Mouse (Mus musculus) midbrain, embryonic 11.5 days (tissue): ENCODE data around the gene Gnmt. TPM values are rescaled to one million over a fixed set of nuclear protein-coding genes. Genes with fewer than 3 reads are reported as not detected.

Experiments
- ATAC-seq: fragments of 200-750 bp; cut with Nextera tagmentation; 2 replicates; pipeline ENCODE4 v1.8.0; 2017; ENCODE audit warnings: moderate TSS enrichment, moderate library complexity; ENCODE audit not compliant: low FRiP score
- DNase-seq: peaks from one replicate; pipeline ENCODE4 v3.0.0; 2015; ENCODE audit warnings: low spot score; ENCODE audit errors: missing footprints
- H3K27ac ChIP-seq: fragments of 300-500 bp; sonication (generic); 2 replicates; pipeline ENCODE4 v1.5.1; 2014; ENCODE audit warnings: low read depth, low read length
- H3K27me3 ChIP-seq: fragments of 300-500 bp; sonication (generic); 2 replicates; pipeline ENCODE4 v1.6.1; 2014; ENCODE audit warnings: mild to moderate bottlenecking, low read length, moderate library complexity, mixed read lengths; ENCODE audit not compliant: control insufficient read depth, insufficient read depth
- H3K36me3 ChIP-seq: fragments of 300-500 bp; sonication (generic); 2 replicates; pipeline ENCODE4 v1.6.1; 2014; ENCODE audit warnings: mild to moderate bottlenecking, low read length, moderate library complexity, mixed read lengths; ENCODE audit not compliant: control insufficient read depth, insufficient read depth
- H3K4me1 ChIP-seq: fragments of 300-500 bp; sonication (generic); 2 replicates; pipeline ENCODE4 v1.6.1; 2014; ENCODE audit warnings: low read length; ENCODE audit not compliant: control insufficient read depth, insufficient read depth
- H3K4me2 ChIP-seq: fragments of 300-500 bp; sonication (generic); 2 replicates; pipeline ENCODE4 v1.6.1; 2014; ENCODE audit warnings: mild to moderate bottlenecking, moderate library complexity
- H3K4me3 ChIP-seq: fragments of 300-500 bp; sonication (generic); 2 replicates; pipeline ENCODE4 v1.5.1; 2014; ENCODE audit warnings: low read depth, low read length
- H3K9ac ChIP-seq: fragments of 300-500 bp; sonication (generic); 2 replicates; pipeline ENCODE4 v1.6.1; 2014; ENCODE audit warnings: low read length
- H3K9me3 ChIP-seq: fragments of 300-500 bp; sonication (generic); 2 replicates; pipeline ENCODE4 v1.6.1; 2016; ENCODE audit warnings: low read length; ENCODE audit not compliant: control insufficient read depth
- WGBS: fragments of 180-500 bp; shearing (Covaris S2); extraction: QIAGEN DNeasy Blood & Tissue Kit; methylation state at CpG from one replicate; pipeline ENCODE4 v1.1.7; 2014; 5-methylcytosine and 5-hydroxymethylcytosine counted together
- polyA plus RNA-seq: library from polyadenylated mRNA; unstranded; fragments of >200 nt; fragmentation: Nextera tagmentation; extraction: Ambion mirVana; gene quantifications from 2 replicates; pipeline ENCODE4 v1.2.1, GENCODE M21; 2014

The Gnmt gene
- polyA plus RNA-seq, 1 experiment from 2014 or later = 0.82 TPM

GRCm38 (mm10) chr17:46702100-46702499 is 26.9 kb downstream of the Gnmt start:
- 86% methylated on average over 12 of the region's 12 CpGs for WGBS
- Histone ChIP-seq H3K9me3 (no peaks in the 10 kb centered on the region), H3K4me2 (no peak overlapping the region), H3K27ac (no peak overlapping the region), H3K36me3 (no peaks in the 10 kb centered on the region; the same call in 1 of the 2 replicates), H3K4me1 (peaks cover 19% of the 10 kb centered on the region), H3K4me3 (no peak overlapping the region), H3K27me3 (no peaks in the 10 kb centered on the region; the same call in 1 of the 2 replicates), H3K9ac (no peak overlapping the region)
- ATAC-seq = no peak
- DNase-seq = peak; percentile 62

- DNase-seq (peak; percentile 60), ATAC-seq (no peak)
- Histone ChIP-seq H3K4me1 (peaks cover 19% of the 10 kb centered on the region), H3K36me3 (no peaks in the 10 kb centered on the region; the same call in 1 of the 2 replicates), H3K4me2 (no peak overlapping the region), H3K9me3 (no peaks in the 10 kb centered on the region), H3K4me3 (no peak overlapping the region), H3K27ac (no peak overlapping the region), H3K27me3 (no peaks in the 10 kb centered on the region; the same call in 1 of the 2 replicates), H3K9ac (no peak overlapping the region)
- 81% methylated on average over 12 of the region's 12 CpGs for WGBS
These were observed 27.5 kb downstream of the Gnmt start for GRCm38 (mm10) chr17:46701489-46701888.

- ATAC-seq = no peak
- 82% methylated on average over 3 of the region's 3 CpGs for WGBS
These were observed 29.1 kb downstream of the Gnmt start for GRCm38 (mm10) chr17:46699912-46700311.

GRCm38 (mm10) chr17:46699245-46699644 is 29.7 kb downstream of the Gnmt start:
- H3K4me2 ChIP-seq = no peak overlapping the region
- H3K4me1 ChIP-seq = peaks cover 19% of the 10 kb centered on the region
- ATAC-seq (no peak), DNase-seq (no peak)
- H3K27ac ChIP-seq = no peak overlapping the region
- H3K36me3 ChIP-seq = no peaks in the 10 kb centered on the region; the same call in 1 of the 2 replicates
- H3K4me3 ChIP-seq = no peak overlapping the region
- no peaks in the 10 kb centered on the region for H3K9me3 ChIP-seq
- H3K27me3 ChIP-seq = no peaks in the 10 kb centered on the region
- H3K9ac ChIP-seq = no peak overlapping the region
- 92% methylated on average over 5 of the region's 5 CpGs for WGBS

More at GRCm38 (mm10) chr17:46699912-46700311, 29.1 kb downstream of the Gnmt start:
- Histone ChIP-seq H3K9ac (no peak overlapping the region), H3K4me1 (peaks cover 19% of the 10 kb centered on the region), H3K4me2 (no peak overlapping the region), H3K27me3 (no peaks in the 10 kb centered on the region), H3K4me3 (no peak overlapping the region), H3K36me3 (no peaks in the 10 kb centered on the region; the same call in 1 of the 2 replicates), H3K27ac (no peak overlapping the region), H3K9me3 (no peaks in the 10 kb centered on the region)
- peak; percentile 21 for DNase-seq

GRCm38 (mm10) chr17:46698515-46698914 is 30.5 kb downstream of the Gnmt start:
- H3K4me1 ChIP-seq = peaks cover 14% of the 10 kb centered on the region
- DNase-seq (no peak), ATAC-seq (no peak)
- H3K4me2 ChIP-seq = no peak overlapping the region
- no peaks in the 10 kb centered on the region for H3K9me3 ChIP-seq
- no peak overlapping the region for H3K4me3 ChIP-seq
- H3K36me3 ChIP-seq = no peaks in the 10 kb centered on the region; the same call in 1 of the 2 replicates
- no peak overlapping the region for H3K27ac ChIP-seq
- H3K27me3 ChIP-seq = no peaks in the 10 kb centered on the region
- H3K9ac ChIP-seq = no peak overlapping the region
- 89% methylated on average over 6 of the region's 6 CpGs for WGBS

GRCm38 (mm10) chr17:46694517-46695063 is 34.4 kb downstream of the Gnmt start:
- Histone ChIP-seq H3K27me3 (no peaks in the 10 kb centered on the region), H3K4me2 (no peak overlapping the region), H3K36me3 (peaks cover 3% of the 10 kb centered on the region; the same call in 1 of the 2 replicates), H3K4me3 (no peak overlapping the region), H3K27ac (no peak overlapping the region), H3K9ac (no peak overlapping the region), H3K9me3 (no peaks in the 10 kb centered on the region), H3K4me1 (no peaks in the 10 kb centered on the region)
- WGBS = 62% methylated on average over 1 of the region's 1 CpGs
- peak; percentile 21 for DNase-seq
- ATAC-seq = no peak

- H3K4me3 ChIP-seq = no peak overlapping the region
- ATAC-seq (no peak), DNase-seq (no peak)
- peaks cover 4% of the 10 kb centered on the region; the same call in 1 of the 2 replicates for H3K36me3 ChIP-seq
- H3K4me2 ChIP-seq = no peak overlapping the region
- no peaks in the 10 kb centered on the region for H3K9me3 ChIP-seq
- no peaks in the 10 kb centered on the region for H3K4me1 ChIP-seq
- no peak overlapping the region for H3K27ac ChIP-seq
- no peak overlapping the region for H3K9ac ChIP-seq
- WGBS = 91% methylated on average over 2 of the region's 2 CpGs
- H3K27me3 ChIP-seq = no peaks in the 10 kb centered on the region
These were observed 37.6 kb downstream of the Gnmt start for GRCm38 (mm10) chr17:46691390-46691789.

GRCm38 (mm10) chr17:46690665-46691064 is 38.3 kb downstream of the Gnmt start:
- no peaks in the 10 kb centered on the region for H3K4me1 ChIP-seq
- H3K9me3 ChIP-seq = no peaks in the 10 kb centered on the region
- DNase-seq (no peak), ATAC-seq (no peak)
- WGBS = 97% methylated on average over 12 of the region's 12 CpGs
- H3K27me3 ChIP-seq = no peaks in the 10 kb centered on the region
- no peak overlapping the region for H3K4me2 ChIP-seq
- H3K4me3 ChIP-seq = no peak overlapping the region
- no peak overlapping the region for H3K27ac ChIP-seq
- H3K9ac ChIP-seq = no peak overlapping the region
- peaks cover 11% of the 10 kb centered on the region for H3K36me3 ChIP-seq

- Histone ChIP-seq H3K36me3 (peaks cover 24% of the 10 kb centered on the region), H3K4me1 (peaks cover 8% of the 10 kb centered on the region), H3K9ac (no peak overlapping the region), H3K9me3 (no peaks in the 10 kb centered on the region), H3K4me2 (no peak overlapping the region), H3K27me3 (no peaks in the 10 kb centered on the region), H3K4me3 (no peak overlapping the region), H3K27ac (no peak overlapping the region)
- ATAC-seq = no peak
- DNase-seq = no peak
- 93% methylated on average over 6 of the region's 6 CpGs for WGBS
These were observed 43.1 kb downstream of the Gnmt start for GRCm38 (mm10) chr17:46685913-46686312.
